Mouse (Mus musculus) granulocyte monocyte progenitor cell, adult 5-6 weeks (primary cell): Measurements from ENCODE around the gene Pick1. TPM values are rescaled to one million over a fixed set of nuclear protein-coding genes. Genes with fewer than 3 reads are reported as not detected.
"Not testable (repeated sequence)": the region's sequence is repeated elsewhere in the genome, so short reads cannot be mapped to it uniquely, and the experiment has no call there.

Experiments
- ATAC-seq: replicated peaks from 2 replicates; pipeline ENCODE4 v1.8.0; 2016; ENCODE audit warnings: mild to moderate bottlenecking, moderate TSS enrichment, inconsistent platforms; ENCODE audit not compliant: poor library complexity, severe bottlenecking
- total RNA-seq, 2 experiments: library from RNA; stranded (forward) in 1 of 2; stranded (reverse) in 1 of 2; fragments of 200-712, 200-1000 nt in 1 of 2; fragments of >200 nt in 1 of 2; fragmentation: Nextera tagmentation in 1 of 2; gene quantifications; 2 replicates each; pipeline ENCODE4 v1.2.3; 2014 to 2017

Pick1 gene
- total RNA-seq, 2 experiments from 2014 or later, result 7.8 to 8.4 TPM

- no peak for ATAC-seq
Observed at GRCm38 (mm10) chr15:79223641-79224040, 5.3 kb upstream of the Pick1 start.

GRCm38 (mm10) chr15:79224685-79225084 lies 4.3 kb upstream of the Pick1 start:
- ATAC-seq, result peak; percentile 83

GRCm38 (mm10) chr15:79225780-79226179 lies 3.2 kb upstream of the Pick1 start:
- ATAC-seq, result not testable (repeated sequence)

- no peak for ATAC-seq
Observed at GRCm38 (mm10) chr15:79235268-79235667, 6.3 kb downstream of the Pick1 start.

- ATAC-seq, result no peak
Observed at GRCm38 (mm10) chr15:79238036-79238435, 9.1 kb downstream of the Pick1 start.

GRCm38 (mm10) chr15:79242574-79243233 lies 13.7 kb downstream of the Pick1 start:
- ATAC-seq, result no peak

- ATAC-seq, result peak; percentile 98
Observed at GRCm38 (mm10) chr15:79243234-79244042, 14.5 kb downstream of the Pick1 start.

GRCm38 (mm10) chr15:79244071-79244893 lies 15.3 kb downstream of the Pick1 start:
- ATAC-seq, result no peak

- no peak for ATAC-seq
Observed at GRCm38 (mm10) chr15:79245321-79245720, 16.3 kb downstream of the Pick1 start.

- ATAC-seq, result no peak
Observed at GRCm38 (mm10) chr15:79250236-79250635, 21.3 kb downstream of the Pick1 start.

- no peak for ATAC-seq
Observed at GRCm38 (mm10) chr15:79251168-79251567, 22.2 kb downstream of the Pick1 start.

- ATAC-seq, result no peak
Observed at GRCm38 (mm10) chr15:79251781-79252491, 23.0 kb downstream of the Pick1 start.

GRCm38 (mm10) chr15:79252580-79252979 lies 23.6 kb downstream of the Pick1 start:
- ATAC-seq, result no peak

- no peak for ATAC-seq
Observed at GRCm38 (mm10) chr15:79254661-79255060, 25.7 kb downstream of the Pick1 start, which contains the start of gene Slc16a8. Gene Slc16a8, minus strand, starts transcription at chr15:79254761.

- no peak for ATAC-seq
Observed at GRCm38 (mm10) chr15:79258521-79258920, 29.5 kb downstream of the Pick1 start.

GRCm38 (mm10) chr15:79261095-79261725 lies 32.2 kb downstream of the Pick1 start:
- peak; percentile 20 for ATAC-seq

- ATAC-seq, result 0 out of 2 replicates have a peak, but pooled peaks have one; percentile 23
Observed at GRCm38 (mm10) chr15:79261757-79262156, 32.8 kb downstream of the Pick1 start.

GRCm38 (mm10) chr15:79262375-79262774 lies 33.4 kb downstream of the Pick1 start:
- ATAC-seq, result 0 out of 2 replicates have a peak, but pooled peaks have one; percentile 24

- no peak for ATAC-seq
Observed at GRCm38 (mm10) chr15:79262786-79263309, 33.9 kb downstream of the Pick1 start.
